ENCODE assay signal across 9 mouse cellular contexts in the genomic region with DNA sequence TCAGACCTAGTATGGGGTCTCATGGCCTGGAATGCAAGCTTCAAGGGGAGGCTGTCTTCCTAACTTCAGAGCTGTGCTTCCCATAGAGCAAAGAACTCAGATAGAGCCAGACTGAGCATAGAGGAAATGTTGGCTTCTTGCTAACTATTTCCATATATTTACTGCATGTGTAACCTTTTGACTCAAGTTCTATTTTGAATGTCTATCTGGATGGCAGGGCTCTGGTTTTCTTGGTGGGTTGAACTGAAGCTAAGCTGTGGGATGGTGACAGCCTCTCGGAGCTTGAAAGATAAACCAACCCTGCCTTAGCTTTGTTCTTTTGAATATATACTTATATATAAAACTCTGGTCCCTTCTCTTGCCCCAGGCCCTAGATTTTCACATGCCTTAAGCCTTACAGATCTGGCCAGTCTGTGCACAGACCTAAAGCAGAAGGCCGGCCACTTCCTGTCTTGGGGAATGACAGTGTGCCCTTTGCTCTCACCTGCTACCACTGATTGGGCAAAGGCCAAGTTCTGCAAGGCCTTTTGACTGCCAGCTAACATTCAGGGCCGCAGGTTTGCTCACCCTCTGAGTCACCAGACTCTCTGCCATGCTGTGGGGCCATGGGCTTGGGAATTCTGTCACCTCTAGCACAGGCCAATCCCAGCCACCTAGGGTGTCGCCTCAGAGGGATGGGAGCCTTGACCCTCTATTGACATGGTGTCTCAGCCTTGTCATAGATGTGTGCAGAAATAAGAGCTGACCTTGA. TPM values are rescaled to one million over a fixed set of nuclear protein-coding genes. Genes with fewer than 3 reads are reported as not detected.
A peak's percentile ranks its signal among the peaks of the same experiment; 100 is the strongest.
DNase-seq lines count a peak whose midpoint lies in the region; ATAC-seq and TF ChIP-seq lines count a peak whose summit lies in the region.
"Had no signal": no experiment of that assay in that cellular context is flagged by ENCODE, and none has a peak within 500 bp of the region (broad histone marks: within the 10 kb centered on the region; RNA-seq: fewer than 3 reads in every experiment).

No protein-coding gene starts in this region.

- H3K9me3 ChIP-seq in heart, embryonic 10.5 days = no peaks in the 10 kb centered on the region
- H3K9me3 ChIP-seq in kidney, embryonic 15.5 days (replicated peaks) = no peaks in the 10 kb centered on the region
- no peaks in the 10 kb centered on the region for H3K9me3 ChIP-seq in liver, postnatal 0 days (ENCODE audit: low read length)
- H3K9me3 ChIP-seq: hindbrain, embryonic 10.5 days had no signal

- no peak for ATAC-seq in kidney, embryonic 15.5 days (replicated peaks; ENCODE audit: low FRiP score)
- peak; percentile 87 for ATAC-seq in liver, postnatal 0 days

- H3K27me3 ChIP-seq in heart, embryonic 10.5 days (ENCODE audit: insufficient read depth, poor library complexity, severe bottlenecking) = no peaks in the 10 kb centered on the region
- H3K27me3 ChIP-seq in kidney, embryonic 15.5 days = no peaks in the 10 kb centered on the region
- H3K27me3 ChIP-seq in liver, postnatal 0 days (ENCODE audit: insufficient read depth, low read length) = no peaks in the 10 kb centered on the region

- H3K4me1 ChIP-seq in heart, embryonic 10.5 days = peaks cover 36% of the 10 kb centered on the region
- H3K4me1 ChIP-seq in kidney, embryonic 15.5 days = peaks cover 45% of the 10 kb centered on the region
- H3K4me1 ChIP-seq in liver, postnatal 0 days (ENCODE audit: insufficient read depth) = peaks cover 37% of the 10 kb centered on the region

- no peak overlapping the region for H3K4me2 ChIP-seq in kidney, embryonic 15.5 days
- peak overlapping the region; percentile 7; the same call in 1 of the 2 replicates for H3K4me2 ChIP-seq in liver, postnatal 0 days (ENCODE audit: low read depth, low read length)

- H3K9ac ChIP-seq in kidney, embryonic 15.5 days = no peak overlapping the region
- H3K9ac ChIP-seq in liver, postnatal 0 days (replicated peaks) = no peak overlapping the region

- TF ChIP-seq CTCF in liver, postnatal 0 days (IDR thresholded peaks at IDR 0.05; ENCODE audit: low read depth) = no peak

- WGBS in heart, embryonic 10.5 days = 69% methylated on average over 4 of the region's 4 CpGs
- 60% methylated on average over 4 of the region's 4 CpGs for WGBS in kidney, embryonic 15.5 days
- 43% methylated on average over 4 of the region's 4 CpGs for WGBS in liver, postnatal 0 days (ENCODE audit: insufficient replicate concordance)

- H3K36me3 ChIP-seq in heart, embryonic 10.5 days = no peaks in the 10 kb centered on the region
- H3K36me3 ChIP-seq in kidney, embryonic 15.5 days = no peaks in the 10 kb centered on the region
- no peaks in the 10 kb centered on the region for H3K36me3 ChIP-seq in liver, postnatal 0 days (replicated peaks; ENCODE audit: insufficient read depth, low read length)
- H3K36me3 ChIP-seq: hindbrain, embryonic 10.5 days had no signal

- TF ChIP-seq EP300 in liver, postnatal 0 days (IDR thresholded peaks at IDR 0.05; ENCODE audit: low read depth) = peak; percentile 54; the same call in 1 of the 2 replicates

- no peak for DNase-seq in heart, embryonic 10.5 days (ENCODE audit: low spot score)
- no peak for DNase-seq in heart, adult 9 months (ENCODE audit: low spot score in 2 of 2)
- DNase-seq in adrenal gland, postnatal 36 days = peak; percentile 80 to 85
- peak; percentile 69 for DNase-seq in liver, postnatal 0 days
- DNase-seq in frontal cortex, adult 2 months (ENCODE audit: extremely low spot score in 1 of 2, low spot score in 1 of 2) = no peak
- no peak for DNase-seq in gastrocnemius, postnatal 4 days (ENCODE audit: low spot score in 2 of 2)
- no peak for DNase-seq in ovary, adult 18-20 months (ENCODE audit: low spot score)

- no peak overlapping the region for H3K4me3 ChIP-seq in heart, embryonic 10.5 days
- no peak overlapping the region for H3K4me3 ChIP-seq in kidney, embryonic 15.5 days (replicated peaks)
- H3K4me3 ChIP-seq in liver, postnatal 0 days (ENCODE audit: low read depth, low read length) = no peak overlapping the region
- H3K4me3 ChIP-seq: hindbrain, embryonic 10.5 days had no signal

- H3K27ac ChIP-seq in heart, embryonic 10.5 days = peak overlapping the region; percentile 62
- peak overlapping the region; percentile 65 for H3K27ac ChIP-seq in kidney, embryonic 15.5 days
- peak overlapping the region; percentile 77 for H3K27ac ChIP-seq in liver, postnatal 0 days (ENCODE audit: low read depth)
- H3K27ac ChIP-seq: hindbrain, embryonic 10.5 days had no signal

RNA-seq across cellular contexts. Expression of a gene that starts 35.1 kb away (rescaled TPM):
- 13.3 and 14.4 TPM in 2 replicates for polyA plus RNA-seq in heart, embryonic 10.5 days (2016; fragmentation: Nextera tagmentation; extraction: Ambion mirVana)
- 10 to 100 TPM; 20.6 to 26.8 TPM for total RNA-seq in adrenal gland, postnatal 36 days (2021)
- 22.3 and 22.6 TPM in 2 replicates for polyA plus RNA-seq in kidney, embryonic 15.5 days (2015; fragmentation: Nextera tagmentation; extraction: Ambion mirVana)
- 5.4 and 7.4 TPM in 2 replicates for polyA plus RNA-seq in liver, postnatal 0 days (2015; fragmentation: Nextera tagmentation; extraction: Ambion mirVana)
- polyA plus RNA-seq in frontal cortex, adult 2 months (2012; rRNA removed) = 7.9 and 8.2 TPM in 2 replicates
- 10 to 100 TPM; 27.9 to 34.7 TPM for total RNA-seq in gastrocnemius, postnatal 4 days (2021)

Comparison
In these comparisons a context has a peak if more than half of its experiments do, and no peak if none do; other contexts are left out.
1. DNase-seq: peak in adrenal gland, postnatal 36 days (2 of 2) and liver, postnatal 0 days (single experiment); none in heart, embryonic 10.5 days (single experiment), heart, adult 9 months (0 of 2), frontal cortex, adult 2 months (0 of 2), gastrocnemius, postnatal 4 days (0 of 2) and ovary, adult 18-20 months (single experiment).
2. Peak in every context shown above with its lines, with median percentiles within 50 percentile points of each other: H3K27ac ChIP-seq.